Mouse (Mus musculus) hindbrain, embryonic 16.5 days (tissue): ENCODE data around the gene Apold1. TPM values are rescaled to one million over a fixed set of nuclear protein-coding genes. Genes with fewer than 3 reads are reported as not detected.
A peak's percentile ranks its signal among the peaks of the same experiment; 100 is the strongest.

ENCODE experiments used
- ATAC-seq: fragments of 200-750 bp; cut with Nextera tagmentation; 2 replicates; pipeline ENCODE4 v1.8.0; 2017; ENCODE audit warnings: moderate TSS enrichment, moderate library complexity
- H3K27ac ChIP-seq: fragments of 300-500 bp; sonication (generic); 2 replicates; pipeline ENCODE4 v1.5.1; 2014; ENCODE audit warnings: low read depth, mild to moderate bottlenecking, control low read depth, low read length, moderate library complexity
- H3K27me3 ChIP-seq: fragments of 300-500 bp; sonication (generic); replicated peaks from 2 replicates; pipeline ENCODE4 v1.6.1; 2014; ENCODE audit warnings: low read length; ENCODE audit not compliant: control insufficient read depth, insufficient read depth
- H3K36me3 ChIP-seq: fragments of 300-500 bp; sonication (generic); 2 replicates; pipeline ENCODE4 v1.6.1; 2014; ENCODE audit warnings: mild to moderate bottlenecking, low read length, moderate library complexity, mixed read lengths; ENCODE audit not compliant: control insufficient read depth, insufficient read depth
- H3K4me1 ChIP-seq: fragments of 300-500 bp; sonication (generic); 2 replicates; pipeline ENCODE4 v1.6.1; 2014; ENCODE audit warnings: low read depth, low read length; ENCODE audit not compliant: control insufficient read depth, insufficient read depth
- H3K4me2 ChIP-seq: fragments of 300-500 bp; sonication (generic); 2 replicates; pipeline ENCODE4 v1.6.1; 2014; ENCODE audit warnings: mild to moderate bottlenecking, low read length, control low read depth, moderate library complexity
- H3K4me3 ChIP-seq: fragments of 300-500 bp; sonication (generic); 2 replicates; pipeline ENCODE4 v1.5.1; 2014; ENCODE audit warnings: mild to moderate bottlenecking, low read length, control low read depth, moderate library complexity
- H3K9ac ChIP-seq: fragments of 300-500 bp; sonication (generic); 2 replicates; pipeline ENCODE4 v1.6.1; 2014; ENCODE audit warnings: low read depth, mild to moderate bottlenecking, control low read depth, low read length, moderate library complexity
- H3K9me3 ChIP-seq: fragments of 300-500 bp; sonication (generic); 2 replicates; pipeline ENCODE4 v1.6.1; 2014; ENCODE audit warnings: mild to moderate bottlenecking, low read length, moderate library complexity; ENCODE audit not compliant: control insufficient read depth
- WGBS: fragments of 180-500 bp; shearing (Covaris S2); extraction: QIAGEN DNeasy Blood & Tissue Kit; methylation state at CpG from one replicate; pipeline ENCODE4 v1.1.7; 2014; 5-methylcytosine and 5-hydroxymethylcytosine counted together
- polyA plus RNA-seq: library from polyadenylated mRNA; unstranded; fragments of >200 nt; fragmentation: Nextera tagmentation; extraction: Ambion mirVana; gene quantifications from 2 replicates; pipeline ENCODE4 v1.2.1, GENCODE M21; 2015

The Apold1 gene
- polyA plus RNA-seq, 1 experiment from 2014 or later = 5.7 TPM

DNA sequence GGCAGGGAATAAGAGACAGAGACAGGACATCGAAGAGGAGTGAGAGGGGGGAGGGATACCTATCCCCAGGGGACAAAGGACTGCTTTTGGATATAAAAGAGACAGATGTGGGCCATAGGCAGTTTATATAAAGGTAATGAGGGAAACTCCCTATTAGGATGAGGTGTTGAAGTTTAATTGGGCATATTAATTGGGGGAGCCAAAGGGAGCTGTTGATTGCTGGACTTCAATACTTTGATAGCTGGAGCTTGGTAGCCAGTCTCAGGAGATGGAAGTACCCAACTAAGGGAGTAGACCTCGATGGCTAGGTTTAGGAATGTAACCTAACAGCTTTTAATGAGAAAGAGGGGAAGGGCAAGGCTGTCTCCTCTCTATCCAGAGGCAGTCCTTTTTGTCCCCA lies 17.6 kb upstream of the Apold1 start:
- ATAC-seq = no peak
- WGBS = 86% methylated on average over 2 of the region's 2 CpGs
- H3K4me3 ChIP-seq = no peak overlapping the region
- no peak overlapping the region for H3K4me2 ChIP-seq
- no peaks in the 10 kb centered on the region for H3K27me3 ChIP-seq
- H3K4me1 ChIP-seq = no peaks in the 10 kb centered on the region; the same call in 1 of the 2 replicates
- no peaks in the 10 kb centered on the region for H3K36me3 ChIP-seq
- no peak overlapping the region for H3K9ac ChIP-seq
- H3K27ac ChIP-seq = no peak overlapping the region
- H3K9me3 ChIP-seq = no peaks in the 10 kb centered on the region

DNA sequence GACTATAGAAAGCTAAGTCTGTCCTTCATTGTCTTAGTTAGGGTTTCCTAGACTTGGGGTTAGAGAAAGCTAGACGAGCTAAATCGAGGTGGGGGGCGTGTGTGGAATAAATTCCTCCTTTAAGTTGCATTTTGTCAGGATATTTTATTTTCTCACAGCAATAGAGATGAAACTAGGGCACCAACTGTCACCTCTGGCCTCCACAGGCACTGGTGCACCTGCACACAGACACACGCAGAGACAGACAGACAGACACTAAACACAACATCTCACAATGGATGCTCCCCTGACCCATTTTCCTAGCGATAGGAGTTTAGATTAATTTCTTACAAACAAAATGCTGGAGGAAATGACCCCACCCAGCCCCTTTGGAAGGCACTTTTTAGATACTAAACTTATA lies 14.8 kb upstream of the Apold1 start:
- Histone ChIP-seq H3K4me1 (no peaks in the 10 kb centered on the region), H3K27ac (no peak overlapping the region), H3K36me3 (no peaks in the 10 kb centered on the region), H3K9me3 (no peaks in the 10 kb centered on the region), H3K9ac (no peak overlapping the region), H3K4me3 (no peak overlapping the region), H3K27me3 (no peaks in the 10 kb centered on the region), H3K4me2 (no peak overlapping the region)
- ATAC-seq = no peak
- 84% methylated on average over 5 of the region's 5 CpGs for WGBS

GRCm38 (mm10) chr6:134968326-134968725 lies 13.2 kb upstream of the Apold1 start:
- Histone ChIP-seq H3K36me3 (no peaks in the 10 kb centered on the region), H3K4me2 (no peak overlapping the region), H3K9ac (no peak overlapping the region), H3K27me3 (no peaks in the 10 kb centered on the region), H3K9me3 (no peaks in the 10 kb centered on the region), H3K4me3 (no peak overlapping the region), H3K4me1 (no peaks in the 10 kb centered on the region), H3K27ac (no peak overlapping the region)
- WGBS = 84% methylated on average over 1 of the region's 1 CpGs
- ATAC-seq = no peak

GRCm38 (mm10) chr6:134969498-134969897 lies 12.0 kb upstream of the Apold1 start:
- Histone ChIP-seq H3K4me2 (no peak overlapping the region), H3K4me1 (no peaks in the 10 kb centered on the region), H3K9ac (no peak overlapping the region), H3K27me3 (no peaks in the 10 kb centered on the region), H3K27ac (no peak overlapping the region), H3K9me3 (no peaks in the 10 kb centered on the region), H3K4me3 (no peak overlapping the region), H3K36me3 (no peaks in the 10 kb centered on the region)
- 96% methylated on average over 2 of the region's 2 CpGs for WGBS
- ATAC-seq = no peak

DNA sequence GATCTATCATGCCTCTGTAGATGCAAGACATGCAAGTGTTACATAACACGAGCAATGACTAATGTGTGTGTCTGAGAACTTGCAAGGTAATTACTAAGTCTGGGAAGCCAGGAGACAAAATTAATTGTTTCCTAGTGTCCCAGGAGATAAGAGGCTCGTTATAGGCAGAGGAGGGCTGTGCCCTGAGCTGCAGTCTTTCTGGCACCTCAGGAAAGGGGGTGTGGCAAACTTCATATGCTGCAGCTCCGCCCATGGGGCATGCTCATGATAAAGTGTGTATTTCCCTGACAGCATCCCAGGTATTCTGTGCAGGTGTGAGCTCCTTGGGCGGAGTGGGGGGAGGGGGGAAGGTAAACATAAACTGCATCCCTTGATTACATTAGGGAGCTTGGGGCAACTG lies 9.4 kb upstream of the Apold1 start:
- no peaks in the 10 kb centered on the region for H3K27me3 ChIP-seq
- peak; percentile 58; the same call in 1 of the 2 replicates for ATAC-seq
- WGBS = 61% methylated on average over 4 of the region's 4 CpGs
- no peak overlapping the region for H3K4me3 ChIP-seq
- no peaks in the 10 kb centered on the region for H3K4me1 ChIP-seq
- no peaks in the 10 kb centered on the region for H3K36me3 ChIP-seq
- H3K9ac ChIP-seq = no peak overlapping the region
- H3K9me3 ChIP-seq = no peaks in the 10 kb centered on the region
- H3K4me2 ChIP-seq = no peak overlapping the region
- no peak overlapping the region for H3K27ac ChIP-seq

GRCm38 (mm10) chr6:134976628-134977027 lies 4.9 kb upstream of the Apold1 start:
- Histone ChIP-seq H3K4me3 (no peak overlapping the region), H3K36me3 (no peaks in the 10 kb centered on the region), H3K9ac (no peak overlapping the region), H3K27ac (no peak overlapping the region), H3K4me2 (no peak overlapping the region), H3K9me3 (no peaks in the 10 kb centered on the region), H3K4me1 (peaks cover 2% of the 10 kb centered on the region; the same call in 1 of the 2 replicates), H3K27me3 (no peaks in the 10 kb centered on the region)
- WGBS = 38% methylated on average over 6 of the region's 6 CpGs
- no peak for ATAC-seq

DNA sequence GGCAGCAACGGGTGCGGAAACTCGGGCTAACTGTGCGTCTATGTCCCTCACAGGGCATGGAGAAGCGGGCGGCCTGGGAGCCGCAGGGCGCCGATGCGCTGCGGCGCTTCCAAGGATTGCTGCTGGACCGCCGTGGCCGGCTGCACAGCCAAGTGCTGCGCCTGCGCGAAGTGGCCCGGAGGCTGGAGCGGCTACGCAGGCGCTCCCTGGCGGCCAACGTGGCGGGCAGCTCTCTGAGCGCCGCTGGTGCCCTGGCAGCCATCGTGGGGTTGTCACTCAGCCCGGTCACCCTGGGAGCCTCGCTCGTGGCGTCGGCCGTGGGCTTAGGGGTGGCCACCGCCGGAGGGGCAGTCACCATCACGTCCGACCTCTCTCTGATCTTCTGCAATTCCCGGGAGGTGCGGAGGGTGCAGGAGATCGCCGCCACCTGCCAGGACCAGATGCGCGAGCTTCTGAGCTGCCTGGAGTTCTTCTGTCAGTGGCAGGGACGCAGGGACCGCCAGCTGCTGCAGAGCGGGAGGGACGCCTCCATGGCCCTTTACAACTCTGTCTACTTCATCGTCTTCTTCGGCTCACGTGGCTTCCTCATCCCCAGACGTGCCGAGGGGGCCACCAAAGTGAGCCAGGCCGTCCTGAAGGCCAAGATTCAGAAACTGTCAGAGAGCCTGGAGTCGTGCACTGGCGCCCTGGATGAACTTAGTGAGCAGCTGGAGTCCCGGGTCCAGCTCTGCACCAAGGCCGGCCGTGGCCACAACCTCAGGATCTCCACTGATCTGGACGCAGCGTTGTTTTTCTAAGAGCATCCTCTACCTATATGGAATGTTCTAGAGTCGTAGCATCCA lies 2.2 kb downstream of the Apold1 start:
- H3K36me3 ChIP-seq = no peaks in the 10 kb centered on the region
- WGBS = 3% methylated on average over 58 of the region's 62 CpGs
- ATAC-seq = peak; percentile 93

GRCm38 (mm10) chr6:134984748-134985147 lies 3.2 kb downstream of the Apold1 start:
- Histone ChIP-seq H3K4me2 (no peak overlapping the region), H3K27me3 (no peaks in the 10 kb centered on the region), H3K9ac (no peak overlapping the region), H3K36me3 (no peaks in the 10 kb centered on the region), H3K9me3 (no peaks in the 10 kb centered on the region), H3K4me1 (peaks cover 4% of the 10 kb centered on the region; the same call in 1 of the 2 replicates), H3K4me3 (no peak overlapping the region), H3K27ac (no peak overlapping the region)
- 74% methylated on average over 3 of the region's 3 CpGs for WGBS
- ATAC-seq = peak; percentile 50; the same call in 1 of the 2 replicates

More for the DNA sequence above, 2.2 kb downstream of the Apold1 start:
- Histone ChIP-seq H3K4me1 (peaks cover 4% of the 10 kb centered on the region; the same call in 1 of the 2 replicates), H3K9me3 (no peaks in the 10 kb centered on the region), H3K27me3 (no peaks in the 10 kb centered on the region), H3K4me2 (peak overlapping the region; percentile 83), H3K9ac (peak overlapping the region; percentile 80), H3K4me3 (peak overlapping the region; percentile 68), H3K27ac (peak overlapping the region; percentile 68)

DNA sequence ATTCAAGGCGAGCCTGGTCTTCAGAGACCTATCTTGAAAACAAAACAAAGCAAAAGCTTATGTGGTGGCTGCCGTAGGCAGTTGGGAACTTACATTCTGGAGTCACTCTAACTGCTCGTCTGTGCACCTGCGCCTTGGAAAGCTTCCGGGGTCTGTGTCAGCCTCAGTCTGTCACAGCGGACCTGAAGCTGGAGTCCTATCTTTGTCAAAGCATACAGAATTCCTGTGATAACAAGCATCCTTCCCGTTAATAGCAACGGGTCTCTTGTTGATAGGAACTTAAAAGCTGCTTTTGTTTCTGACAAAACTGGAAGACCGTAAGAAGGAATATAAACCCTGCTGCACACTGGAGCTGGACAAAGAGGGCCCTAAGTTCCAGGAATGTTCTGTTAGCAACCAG lies 6.9 kb downstream of the Apold1 start:
- Histone ChIP-seq H3K4me1 (peaks cover 2% of the 10 kb centered on the region; the same call in 1 of the 2 replicates), H3K27ac (no peak overlapping the region), H3K9ac (no peak overlapping the region), H3K9me3 (no peaks in the 10 kb centered on the region), H3K36me3 (no peaks in the 10 kb centered on the region), H3K27me3 (no peaks in the 10 kb centered on the region), H3K4me3 (no peak overlapping the region), H3K4me2 (no peak overlapping the region)
- ATAC-seq = no peak
- 81% methylated on average over 9 of the region's 9 CpGs for WGBS
